Mouse (Mus musculus) ES-Bruce4 (cell line): ENCODE measurements at regions not wholly inside any gene's neighbourhood (a gene's known extent, or its start where the extent isn't known, plus 50 kb on each side); places are given as distances from the start of the nearest gene placed in this dataset.

Experiments used
- CTCF ChIP-seq: IDR thresholded peaks from one replicate; pipeline ENCODE4 v1.8.1; 2011; ENCODE audit warnings: low read depth, low read length
- EP300 ChIP-seq: IDR thresholded peaks from 2 replicates; pipeline ENCODE4 v1.6.1; 2011; ENCODE audit warnings: low read depth, low read length; ENCODE audit not compliant: insufficient read depth

DNA sequence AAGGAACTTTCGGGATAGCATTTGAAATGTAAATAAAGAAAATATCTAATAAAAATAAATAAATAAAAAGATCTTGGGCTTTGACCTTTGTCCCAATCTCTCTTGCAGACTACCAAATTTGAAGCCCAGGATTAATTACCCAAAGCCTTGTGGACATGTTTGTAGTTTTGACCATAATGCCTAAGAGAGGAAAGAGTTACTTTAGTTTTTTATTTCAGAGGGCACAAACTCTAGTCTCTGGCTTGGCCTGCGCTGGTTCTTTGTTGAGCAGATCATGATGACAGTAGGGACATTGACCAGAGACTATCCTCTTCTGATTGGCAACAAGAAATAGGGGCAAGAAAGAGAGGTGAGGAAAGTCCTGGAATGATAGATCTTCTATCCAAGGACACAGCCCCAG lies 532.4 kb upstream of the N6amt1 start:
- TF ChIP-seq CTCF (no peak), EP300 (no peak)
